Mouse (Mus musculus): ENCODE results near the gene Umad1.
A peak's percentile ranks its signal among the peaks of the same experiment; 100 is the strongest.

Umad1 gene

DNA sequence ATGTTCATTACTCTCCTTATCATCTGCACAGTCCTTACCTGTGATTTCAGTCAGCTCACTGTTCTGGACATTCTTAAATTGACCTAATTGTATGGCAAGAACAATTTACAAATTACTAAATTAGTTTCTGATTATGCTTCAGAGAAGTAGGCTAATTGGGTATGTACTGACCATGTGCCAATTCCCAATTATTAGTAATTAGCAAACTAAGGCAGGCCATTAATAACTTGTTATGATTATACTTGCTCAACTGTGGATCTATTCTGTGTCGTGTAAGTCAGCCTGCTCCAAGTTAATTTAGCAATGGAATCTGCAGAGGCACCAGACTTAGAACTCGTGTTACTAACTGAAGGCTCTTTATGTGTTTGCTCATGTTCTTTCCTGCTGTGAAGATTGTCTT, 114.0 kb downstream of the Umad1 start:
- no peak for DNase-seq

DNA sequence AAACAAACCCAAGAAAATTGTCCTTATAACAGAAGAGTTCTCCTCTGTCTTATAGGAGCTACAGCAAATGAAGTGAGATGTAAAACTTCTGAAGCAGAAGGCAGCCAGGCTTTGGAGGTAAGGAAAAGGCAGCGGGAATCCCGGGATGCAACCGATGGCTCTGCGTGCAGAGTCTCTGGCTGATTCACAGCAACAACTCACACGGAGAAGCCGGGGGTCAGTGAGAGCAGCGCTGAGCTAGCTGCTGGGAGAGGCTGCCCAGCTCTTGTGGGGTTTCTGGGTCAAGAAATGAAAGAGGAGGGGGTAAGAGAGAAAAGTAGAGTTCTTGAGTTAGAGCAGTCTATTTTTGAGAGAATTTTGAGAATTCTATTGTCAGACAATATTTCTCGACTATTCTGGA, 114.8 kb downstream of the Umad1 start:
- DNase-seq: no peak

DNA sequence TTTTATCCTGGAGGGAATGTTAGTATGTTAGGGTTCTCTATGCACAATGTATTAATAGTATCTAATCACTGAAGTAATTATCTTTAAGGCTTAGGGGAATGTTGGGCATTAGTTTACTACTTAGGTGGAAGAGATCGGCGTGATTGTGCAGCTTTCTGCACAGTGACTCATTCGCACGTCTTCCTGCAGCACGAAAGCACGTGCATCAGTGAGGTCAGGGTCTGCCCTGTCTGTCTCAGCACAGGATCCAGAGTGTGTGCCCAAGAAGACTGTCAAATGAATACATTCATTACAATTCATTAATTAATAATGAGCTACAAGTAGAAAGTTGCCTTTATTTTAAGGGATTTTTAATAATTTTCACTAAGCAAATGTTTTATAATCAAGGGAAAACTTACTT, 115.2 kb downstream of the Umad1 start:
- no peak for DNase-seq

- no peak for DNase-seq
Observed at GRCm38 (mm10) chr6:8374712-8375111, 115.6 kb downstream of the Umad1 start.

GRCm38 (mm10) chr6:8376351-8376750, 117.3 kb downstream of the Umad1 start:
- no peak for DNase-seq

DNA sequence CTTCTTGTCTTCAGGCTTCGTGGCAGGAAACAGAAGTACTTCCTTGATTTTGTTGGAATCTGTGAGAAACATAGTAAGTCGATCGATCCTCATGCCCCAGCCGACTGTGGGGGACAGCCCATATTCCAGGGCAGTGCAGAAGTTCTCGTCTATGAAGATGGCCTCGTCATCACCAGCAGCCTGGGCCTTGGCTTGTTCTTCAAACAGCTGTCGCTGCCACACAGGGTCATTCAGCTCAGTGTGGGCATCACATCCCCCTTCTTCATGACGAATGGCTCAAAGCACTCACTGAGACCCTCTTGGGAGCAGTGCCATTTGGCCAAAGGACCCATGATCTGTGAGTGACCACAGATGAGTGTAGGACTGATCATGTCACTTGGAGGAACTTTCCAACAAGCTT, 118.6 kb downstream of the Umad1 start:
- DNase-seq: no peak

DNA sequence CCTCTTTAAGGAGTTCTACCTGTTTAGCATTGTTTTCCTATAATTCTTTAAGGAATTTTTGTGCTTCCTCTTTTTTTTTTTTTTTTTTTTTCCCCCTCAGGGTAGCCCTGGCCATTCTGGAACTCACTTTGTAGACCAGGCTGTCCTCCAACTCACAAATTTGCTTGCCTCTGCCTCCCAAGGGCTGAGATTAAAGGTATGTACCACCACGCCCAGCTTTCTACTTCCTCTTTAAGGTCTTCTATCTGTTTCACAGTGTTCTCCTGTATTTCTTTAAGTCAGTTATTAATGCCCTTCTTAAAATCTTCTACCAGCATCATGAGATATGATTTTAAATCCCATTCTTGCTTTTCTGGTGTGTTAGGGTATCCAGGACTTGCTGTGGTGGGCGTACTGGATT, 130.2 kb downstream of the Umad1 start:
- DNase-seq: peak; percentile 15 to 39

DNA sequence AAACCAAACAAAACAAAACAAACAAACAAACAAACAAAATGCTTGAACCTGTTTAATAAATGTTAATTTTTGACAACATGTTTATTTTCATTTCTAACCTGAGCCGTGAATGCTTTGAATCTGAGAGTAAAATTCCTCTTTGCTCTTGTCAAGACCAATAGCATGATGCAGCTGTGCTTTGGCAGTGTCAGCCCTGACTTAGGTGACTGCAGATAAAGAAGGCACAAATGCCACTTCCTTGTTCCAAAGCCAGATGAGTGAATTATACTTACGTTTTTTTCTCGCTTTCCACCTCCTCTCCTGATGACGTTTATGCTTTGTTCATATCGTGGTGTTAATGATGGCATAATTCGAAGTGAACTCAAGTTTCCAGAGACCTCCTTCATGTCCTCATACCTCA, 131.2 kb downstream of the Umad1 start:
- no peak for DNase-seq

DNA sequence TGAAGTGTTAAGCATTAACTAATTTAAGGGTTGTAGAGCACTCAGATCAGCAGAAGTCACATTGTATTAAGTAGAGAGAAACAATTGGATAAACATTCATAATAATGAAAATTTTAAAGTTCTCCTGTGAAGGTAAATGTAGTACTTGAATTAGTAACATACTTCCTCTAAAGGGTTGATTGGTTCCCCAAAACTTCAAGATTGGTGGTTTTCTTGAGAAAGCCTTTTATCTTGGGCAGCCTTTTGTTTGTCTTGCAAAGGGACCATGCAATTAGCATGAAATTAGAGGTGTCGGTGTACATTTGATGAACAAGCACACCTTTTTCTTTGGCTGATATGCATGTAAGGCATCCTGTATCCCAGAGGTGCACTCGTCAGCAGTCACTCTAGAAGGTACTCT, 131.8 kb downstream of the Umad1 start:
- no peak for DNase-seq

DNA sequence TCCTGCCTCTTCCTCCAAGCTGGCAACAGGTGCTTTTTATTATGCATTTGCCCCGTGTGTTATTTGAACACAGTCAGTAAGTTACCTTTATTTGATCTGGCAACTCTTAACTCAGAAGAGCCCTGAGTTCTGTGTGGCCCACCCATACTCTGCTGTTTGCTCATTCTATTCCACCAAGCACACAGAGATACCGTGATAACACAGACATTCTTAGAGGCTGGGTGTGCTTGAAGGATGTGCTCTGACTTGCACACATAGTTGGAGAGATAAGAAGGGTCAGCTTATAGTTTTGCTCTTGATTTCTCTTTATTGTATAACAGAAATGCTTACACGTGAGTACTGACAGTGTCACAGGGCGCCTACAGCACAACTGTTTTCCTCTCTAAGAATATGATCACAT, 133.9 kb downstream of the Umad1 start:
- no peak for DNase-seq

DNA sequence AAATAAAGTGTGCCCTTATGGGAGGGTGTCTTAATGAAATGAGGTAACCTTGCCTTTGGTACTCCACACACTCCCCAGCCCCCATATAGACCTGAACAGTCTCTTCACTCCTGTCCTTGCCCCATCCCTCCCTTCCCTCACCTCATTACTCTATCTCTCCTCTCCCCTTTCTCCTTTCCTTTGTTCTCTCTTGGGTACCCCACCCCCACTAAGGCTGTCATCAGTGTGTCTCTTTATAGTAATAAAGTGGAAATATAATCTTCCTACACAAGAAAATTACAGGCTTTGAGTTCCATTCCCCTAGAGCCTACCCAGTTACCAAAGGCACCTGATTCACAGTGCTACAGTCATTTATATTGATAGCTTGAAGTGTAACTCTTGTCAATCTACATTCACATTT, 135.0 kb downstream of the Umad1 start:
- DNase-seq: no peak

- DNase-seq: no peak
Observed at GRCm38 (mm10) chr6:8395061-8395460, 136.0 kb downstream of the Umad1 start.

DNA sequence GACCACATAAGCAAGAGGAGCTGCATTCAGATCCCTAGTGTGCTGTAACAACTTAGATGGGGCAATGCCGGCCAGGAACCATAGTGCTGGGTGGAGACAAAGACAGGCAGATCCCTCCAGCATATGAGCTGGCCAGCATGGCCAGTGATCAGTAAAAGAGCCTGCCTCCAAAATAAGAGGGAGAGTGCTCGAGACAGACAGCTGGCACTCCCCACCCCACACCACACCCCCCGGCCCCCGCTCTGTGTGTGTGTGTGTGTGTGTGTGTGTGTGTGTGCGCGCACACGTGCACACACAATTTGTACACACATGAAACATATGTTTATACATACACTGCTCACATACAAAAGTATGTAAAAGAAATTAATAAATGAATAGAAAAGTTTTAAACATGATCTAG, 138.2 kb downstream of the Umad1 start:
- no peak for DNase-seq

GRCm38 (mm10) chr6:8399710-8400109, 140.6 kb downstream of the Umad1 start:
- DNase-seq: no peak

DNA sequence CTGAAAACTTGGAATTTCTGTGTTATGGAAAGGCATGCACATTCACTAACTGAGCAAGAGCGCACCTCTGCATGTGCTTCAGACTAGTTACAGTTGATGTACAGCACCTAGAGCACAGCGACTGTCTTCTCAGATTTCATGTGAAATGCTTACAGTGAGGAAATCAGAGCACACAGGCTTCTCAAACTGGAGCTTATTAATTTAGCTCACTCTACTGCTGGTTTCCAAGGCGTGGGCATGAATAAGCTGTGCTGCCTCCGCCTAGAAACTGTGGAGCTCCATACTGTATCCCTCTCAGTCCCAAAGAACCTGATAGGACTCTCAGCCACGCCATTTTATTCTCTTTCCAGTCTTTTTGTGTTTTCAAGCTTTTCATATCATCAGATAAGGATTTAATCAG, 144.0 kb downstream of the Umad1 start:
- no peak for DNase-seq

DNA sequence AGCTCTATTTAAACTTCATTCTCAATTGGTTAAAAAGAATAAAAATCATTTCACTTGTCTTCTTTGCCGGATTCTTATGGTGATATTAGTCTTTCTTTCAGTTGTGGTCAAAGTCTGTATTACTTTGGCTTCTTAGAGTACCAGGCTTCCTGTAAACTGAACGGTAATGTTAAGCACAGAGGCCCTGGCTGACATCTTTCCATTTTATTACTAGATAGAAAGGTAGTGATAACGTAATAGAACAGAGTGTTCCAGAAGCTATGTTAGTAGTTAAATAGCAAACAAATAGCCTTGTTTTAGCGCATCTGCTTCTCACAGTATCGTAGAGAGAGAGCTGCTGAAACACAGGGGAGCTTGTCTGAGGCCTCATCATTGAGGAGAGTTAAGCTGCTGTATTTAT, 146.8 kb downstream of the Umad1 start:
- no peak for DNase-seq

DNA sequence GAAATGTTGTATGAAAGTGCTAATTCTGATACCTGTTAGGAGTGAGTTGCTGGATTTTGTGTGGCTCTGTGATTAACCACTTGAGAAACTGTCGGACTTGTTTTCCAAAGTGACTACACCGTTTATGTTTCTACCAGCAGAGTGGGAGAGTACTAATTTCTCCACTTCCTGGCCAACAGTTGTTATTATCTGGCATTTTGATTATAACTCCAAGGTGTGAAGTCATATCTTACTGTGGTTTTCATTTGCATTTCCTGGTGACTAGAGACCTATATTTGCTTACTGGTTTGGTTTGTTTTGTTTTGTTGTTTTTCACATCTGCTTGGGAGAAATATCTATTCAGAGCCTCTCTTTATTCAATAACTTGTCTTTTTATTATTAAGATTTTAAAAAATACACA, 149.2 kb downstream of the Umad1 start:
- DNase-seq: no peak

GRCm38 (mm10) chr6:8409865-8410264, 150.8 kb downstream of the Umad1 start:
- no peak for DNase-seq

GRCm38 (mm10) chr6:8412845-8413598, 153.9 kb downstream of the Umad1 start:
- DNase-seq: no peak

GRCm38 (mm10) chr6:8414020-8414419, 154.9 kb downstream of the Umad1 start:
- DNase-seq: no peak

DNA sequence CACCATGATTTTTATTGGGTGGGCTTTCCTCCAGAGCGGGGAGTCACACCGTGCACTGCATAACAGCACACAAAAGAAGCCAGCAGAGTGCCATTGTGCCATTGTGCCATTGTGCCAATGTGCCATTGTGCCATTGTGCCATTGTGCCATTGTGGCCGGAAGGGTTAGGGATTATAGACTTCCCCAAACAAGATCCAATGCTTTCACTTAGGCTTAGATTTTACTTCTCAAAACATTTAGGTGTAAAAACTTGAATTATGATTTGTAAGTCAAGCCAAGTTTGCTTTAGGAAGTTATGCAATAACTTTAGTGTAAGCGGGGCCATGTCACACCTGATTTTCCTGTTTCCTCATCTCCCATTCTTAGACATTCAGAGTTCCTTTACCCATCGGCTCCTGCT, 156.7 kb downstream of the Umad1 start:
- no peak for DNase-seq

DNA sequence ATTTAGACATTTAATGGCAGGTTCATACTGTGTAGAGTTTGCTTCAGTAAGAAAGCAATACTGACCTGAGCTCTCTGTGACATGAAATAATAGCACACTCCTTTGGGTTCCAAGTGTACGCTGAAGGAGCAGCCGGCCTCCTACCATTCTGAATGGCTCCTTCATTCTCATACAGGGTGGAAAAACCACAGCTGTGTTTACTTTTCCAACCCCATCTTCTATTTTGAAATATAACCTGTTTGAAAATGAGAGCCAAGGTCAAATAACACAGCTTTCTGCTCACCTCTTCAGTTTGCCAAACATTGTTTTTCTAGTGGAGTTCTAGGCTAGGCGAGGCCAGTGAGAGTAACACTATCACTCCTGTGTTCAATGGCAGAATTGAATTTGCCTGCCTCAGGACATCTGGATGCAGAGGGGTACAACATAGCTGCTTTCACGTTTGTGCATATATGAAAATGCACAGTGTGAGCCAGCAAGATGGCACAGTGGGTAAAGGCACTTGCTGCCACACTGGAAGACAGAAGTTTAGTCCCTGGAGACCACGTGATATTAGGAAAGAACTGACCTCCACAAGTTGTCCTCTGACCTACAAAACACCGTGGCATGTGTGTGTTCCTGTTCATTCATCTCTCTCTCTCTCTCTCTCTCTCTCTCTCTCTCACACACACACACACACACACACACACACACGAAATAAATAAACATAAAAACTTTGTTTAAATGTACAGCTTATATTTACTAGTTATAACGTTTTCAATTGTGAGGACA, 157.9 kb downstream of the Umad1 start:
- no peak for DNase-seq

DNA sequence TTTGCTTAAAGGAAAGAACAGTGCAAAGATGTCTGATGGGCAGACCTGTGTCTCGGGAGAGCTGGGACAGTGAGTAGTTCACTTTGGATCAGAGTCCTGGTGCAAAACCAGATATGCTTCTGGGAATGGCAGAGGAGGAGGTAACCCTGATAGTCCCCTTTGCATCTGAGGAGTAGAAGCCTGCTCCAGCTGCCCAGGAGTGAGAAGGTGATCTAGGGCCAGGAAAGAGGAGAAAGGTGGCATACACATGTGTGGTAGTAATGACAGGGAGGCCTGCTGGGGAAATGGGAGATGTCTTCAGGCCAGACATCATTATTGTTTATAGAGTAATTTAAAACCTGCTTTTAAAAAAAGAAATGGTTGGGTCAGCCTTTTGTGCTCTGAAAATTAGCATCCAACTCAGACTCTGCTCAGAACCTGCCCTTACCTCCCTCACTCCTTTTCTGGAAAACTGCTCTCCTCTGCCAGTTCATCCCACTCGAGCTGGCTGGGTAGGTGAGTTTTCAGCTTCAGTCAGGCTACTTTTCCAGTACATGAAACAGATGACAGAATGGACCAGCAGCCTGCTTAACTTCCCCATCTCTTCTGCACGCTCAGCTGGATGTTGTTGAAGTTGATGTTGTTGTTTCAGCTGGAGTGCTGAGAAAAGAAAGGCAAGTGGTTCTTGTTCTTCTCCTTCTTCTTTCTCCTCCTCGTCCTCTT, 160.5 kb downstream of the Umad1 start:
- no peak for DNase-seq

DNA sequence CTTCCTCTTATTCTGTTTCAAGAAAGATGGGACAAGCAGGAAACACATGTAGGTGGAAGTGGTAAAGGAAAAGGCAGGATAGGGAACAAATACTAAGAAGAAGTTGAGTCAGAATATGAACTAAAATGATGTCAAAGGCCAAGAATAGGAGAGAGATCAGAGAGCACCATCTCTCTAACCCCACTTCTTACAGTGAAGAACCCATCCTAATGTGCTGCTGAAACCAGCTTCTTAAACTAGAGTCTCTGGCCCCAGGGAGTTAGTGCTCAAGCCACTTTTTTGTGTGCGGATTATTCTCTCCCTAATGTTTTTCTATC, 161.1 kb downstream of the Umad1 start:
- no peak for DNase-seq
